Mouse (Mus musculus) spleen, adult 2 months (tissue): ENCODE data around the gene Prrc2c.

ENCODE experiments used
- CTCF ChIP-seq: fragments of 200-500 bp; IDR thresholded peaks from 2 replicates; pipeline ENCODE4 v1.5.1; 2011; ENCODE audit warnings: mild to moderate bottlenecking, inconsistent platforms; ENCODE audit not compliant: insufficient read depth, insufficient read length, insufficient replicate concordance; ENCODE audit errors: extremely low read depth
- POLR2A ChIP-seq: fragments of 200-500 bp; IDR thresholded peaks from 2 replicates; pipeline ENCODE4 v1.6.1; 2011; ENCODE audit warnings: low read depth, low read length, inconsistent platforms

- no peak for TF ChIP-seq CTCF
- no peak for TF ChIP-seq POLR2A
Observed at GRCm38 (mm10) chr1:162748761-162749160, 8.4 kb upstream of the Prrc2c start.
